In the genomic region with DNA sequence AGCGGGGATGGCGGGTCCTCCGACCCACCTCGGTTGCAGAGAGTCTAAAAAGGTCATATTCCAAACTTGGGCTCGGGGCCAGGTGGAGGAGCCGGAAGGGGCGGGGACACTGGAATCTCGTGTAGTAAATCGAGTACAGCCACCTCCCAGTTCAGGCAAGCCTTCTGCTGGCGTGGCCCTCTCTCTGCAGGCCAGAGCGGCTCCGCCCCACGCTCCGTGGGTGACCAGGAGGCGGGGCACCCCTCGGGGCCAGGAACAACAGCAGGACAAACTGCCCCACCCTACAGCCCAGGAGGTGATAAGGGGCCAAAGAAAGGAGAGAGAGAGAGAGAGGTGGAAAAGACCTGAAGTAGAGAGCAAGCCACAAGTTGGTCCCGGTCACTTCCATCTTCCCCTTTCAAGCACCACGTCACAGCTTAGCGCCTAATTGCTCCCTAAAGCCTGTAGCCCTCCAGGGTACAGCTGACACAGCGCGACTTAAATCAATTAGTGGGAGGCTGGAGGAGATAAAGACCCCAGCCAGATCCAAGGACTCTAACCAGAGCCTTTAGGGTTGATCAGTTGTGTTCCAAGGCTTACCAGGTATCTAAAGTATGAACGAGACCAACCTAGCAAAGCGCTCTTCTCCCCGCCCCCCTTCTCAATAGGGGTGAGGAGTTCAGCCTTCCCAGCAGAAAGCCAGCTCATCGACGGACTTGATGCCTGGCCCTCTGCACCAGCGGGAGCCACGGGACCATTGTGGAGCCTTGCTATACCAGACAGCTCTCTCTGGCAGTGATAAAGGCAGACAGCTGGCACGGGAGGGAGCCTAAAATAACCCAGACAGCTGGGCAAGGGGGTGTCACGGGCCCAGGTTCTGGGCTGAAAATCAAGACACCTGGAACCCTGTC, we compare ENCODE assay signal across 8 mouse cellular contexts. TPM values are rescaled to one million over a fixed set of nuclear protein-coding genes. Genes with fewer than 3 reads are reported as not detected.
DNase-seq lines count a peak whose midpoint lies in the region; ATAC-seq and TF ChIP-seq lines count a peak whose summit lies in the region.

No protein-coding gene starts in this region.

- DNase-seq in cerebellum, adult 11 months: peak; percentile 73
- DNase-seq in cerebellum, postnatal 14 days: peak; percentile 69 to 82
- peak; percentile 90 for DNase-seq in gastrocnemius, postnatal 10 days
- peak; percentile 72 for DNase-seq in hindbrain, postnatal 0 days (ENCODE audit: low spot score)
- DNase-seq in limb, embryonic 11.5 days (ENCODE audit: low spot score): peak; percentile 72
- DNase-seq in midbrain, embryonic 10.5 days (ENCODE audit: low spot score): peak; percentile 53
- peak; percentile 64 to 66 for DNase-seq in spleen, postnatal 36 days (ENCODE audit: low spot score in 2 of 2)

- H3K4me3 ChIP-seq in hindbrain, postnatal 0 days (ENCODE audit: low read length): peak overlapping the region; percentile 78
- H3K4me3 ChIP-seq in limb, embryonic 11.5 days (ENCODE audit: low read depth, low read length): peak overlapping the region; percentile 95
- H3K4me3 ChIP-seq in midbrain, embryonic 10.5 days: peak overlapping the region; percentile 99

- H3K4me2 ChIP-seq in hindbrain, postnatal 0 days (ENCODE audit: low read depth, low read length): peak overlapping the region; percentile 99
- H3K4me2 ChIP-seq in limb, embryonic 11.5 days (ENCODE audit: low read depth, severe bottlenecking): peak overlapping the region; percentile 100

- H3K27ac ChIP-seq in hindbrain, postnatal 0 days: peak overlapping the region; percentile 100
- peak overlapping the region; percentile 100 for H3K27ac ChIP-seq in limb, embryonic 11.5 days (replicated peaks; ENCODE audit: low read depth, low read length)
- H3K27ac ChIP-seq in midbrain, embryonic 10.5 days (replicated peaks): peak overlapping the region; percentile 100

- TF ChIP-seq CTCF in hindbrain, postnatal 0 days (IDR thresholded peaks at IDR 0.05; ENCODE audit: low read depth): no peak

- 3% methylated on average over 30 of the region's 30 CpGs for WGBS in hindbrain, postnatal 0 days
- 2% methylated on average over 30 of the region's 30 CpGs for WGBS in limb, embryonic 11.5 days
- 4% methylated on average over 30 of the region's 30 CpGs for WGBS in midbrain, embryonic 10.5 days

- no peak for ATAC-seq in cerebellum, adult (ENCODE audit: insufficient number of reproducible peaks, low FRiP score, low TSS enrichment)
- ATAC-seq in hindbrain, postnatal 0 days: peak; percentile 2
- peak; percentile 2; the same call in 1 of the 2 replicates for ATAC-seq in limb, embryonic 11.5 days (ENCODE audit: insufficient number of reproducible peaks, low FRiP score, low TSS enrichment, low read depth)

- no peaks in the 10 kb centered on the region for H3K27me3 ChIP-seq in hindbrain, postnatal 0 days (ENCODE audit: insufficient read depth, low read length)
- no peaks in the 10 kb centered on the region for H3K27me3 ChIP-seq in limb, embryonic 11.5 days (ENCODE audit: control insufficient read depth, insufficient read depth, low read length)
- H3K27me3 ChIP-seq in midbrain, embryonic 10.5 days (ENCODE audit: low read depth, poor library complexity, severe bottlenecking): peaks cover 15% of the 10 kb centered on the region

- H3K9me3 ChIP-seq in hindbrain, postnatal 0 days (ENCODE audit: low read length): no peaks in the 10 kb centered on the region
- H3K9me3 ChIP-seq in limb, embryonic 11.5 days (ENCODE audit: control insufficient read depth, low read length): no peaks in the 10 kb centered on the region
- no peaks in the 10 kb centered on the region for H3K9me3 ChIP-seq in midbrain, embryonic 10.5 days (replicated peaks)

- H3K36me3 ChIP-seq in hindbrain, postnatal 0 days (ENCODE audit: insufficient read depth, low read length): no peaks in the 10 kb centered on the region
- H3K36me3 ChIP-seq in limb, embryonic 11.5 days (ENCODE audit: control insufficient read depth, insufficient read depth, low read length): peaks cover 6% of the 10 kb centered on the region
- H3K36me3 ChIP-seq in midbrain, embryonic 10.5 days: peaks cover 53% of the 10 kb centered on the region

- H3K9ac ChIP-seq in hindbrain, postnatal 0 days (replicated peaks; ENCODE audit: low read length): peak overlapping the region; percentile 96
- peak overlapping the region; percentile 100 for H3K9ac ChIP-seq in limb, embryonic 11.5 days (ENCODE audit: low read length)

- peaks cover 59% of the 10 kb centered on the region for H3K4me1 ChIP-seq in hindbrain, postnatal 0 days (ENCODE audit: insufficient read depth, low read length)
- peaks cover 58% of the 10 kb centered on the region for H3K4me1 ChIP-seq in limb, embryonic 11.5 days (ENCODE audit: control insufficient read depth, insufficient read depth, low read length)
- H3K4me1 ChIP-seq in midbrain, embryonic 10.5 days: peaks cover 76% of the 10 kb centered on the region

RNA-seq across cellular contexts. Expression of a gene that starts 3.2 kb away (rescaled TPM):
- 1 to 10 TPM in 1 of 2 experiments, under 1 TPM in 1; 0.68 to 1.4 TPM for total RNA-seq in gastrocnemius, postnatal 10 days (2021)
- 43.5 and 44.4 TPM in 2 replicates for total RNA-seq in hindbrain, postnatal 0 days (2014; rRNA removed)
- polyA plus RNA-seq in hindbrain, postnatal 0 days (2015; fragmentation: Nextera tagmentation; extraction: Ambion mirVana): 36.6 and 36.8 TPM in 2 replicates
- polyA plus RNA-seq in limb, embryonic 11.5 days (2014; fragmentation: Nextera tagmentation; extraction: Ambion mirVana): 2.9 and 3.6 TPM in 2 replicates
- 1.4 and 1.9 TPM in 2 replicates for polyA plus RNA-seq in midbrain, embryonic 10.5 days (2016; fragmentation: Nextera tagmentation; extraction: Ambion mirVana)

RNA-seq across cellular contexts. Expression of a gene that starts 6.3 kb away (rescaled TPM):
- total RNA-seq in gastrocnemius, postnatal 10 days (2021): 10 to 100 TPM; 11.0 to 17.1 TPM
- 4.8 TPM in 2 replicates for total RNA-seq in hindbrain, postnatal 0 days (2014; rRNA removed)
- 7.1 and 7.2 TPM in 2 replicates for polyA plus RNA-seq in hindbrain, postnatal 0 days (2015; fragmentation: Nextera tagmentation; extraction: Ambion mirVana)
- polyA plus RNA-seq in limb, embryonic 11.5 days (2014; fragmentation: Nextera tagmentation; extraction: Ambion mirVana): 12.0 and 14.0 TPM in 2 replicates
- 7.4 and 7.9 TPM in 2 replicates for polyA plus RNA-seq in midbrain, embryonic 10.5 days (2016; fragmentation: Nextera tagmentation; extraction: Ambion mirVana)

RNA-seq across cellular contexts. Expression of a gene that starts 33.5 kb away (rescaled TPM):
- 10 to 100 TPM; 19.6 to 20.0 TPM for total RNA-seq in gastrocnemius, postnatal 10 days (2021)
- 28.5 and 30.8 TPM in 2 replicates for total RNA-seq in hindbrain, postnatal 0 days (2014; rRNA removed)
- polyA plus RNA-seq in hindbrain, postnatal 0 days (2015; fragmentation: Nextera tagmentation; extraction: Ambion mirVana): 86.1 and 87.2 TPM in 2 replicates
- polyA plus RNA-seq in limb, embryonic 11.5 days (2014; fragmentation: Nextera tagmentation; extraction: Ambion mirVana): 82.6 and 85.8 TPM in 2 replicates
- 75.7 and 78.5 TPM in 2 replicates for polyA plus RNA-seq in midbrain, embryonic 10.5 days (2016; fragmentation: Nextera tagmentation; extraction: Ambion mirVana)

RNA-seq across cellular contexts. Expression of a gene that starts 46.8 kb away (rescaled TPM):
- under 1 TPM in 1 of 2 experiments, not detected in 1; 0.61 TPM for total RNA-seq in gastrocnemius, postnatal 10 days (2021)
- not detected in 2 replicates for total RNA-seq in hindbrain, postnatal 0 days (2014; rRNA removed)
- polyA plus RNA-seq in hindbrain, postnatal 0 days (2015; fragmentation: Nextera tagmentation; extraction: Ambion mirVana): not detected in 2 replicates
- polyA plus RNA-seq in limb, embryonic 11.5 days (2014; fragmentation: Nextera tagmentation; extraction: Ambion mirVana): not detected in 2 replicates
- not detected in 2 replicates for polyA plus RNA-seq in midbrain, embryonic 10.5 days (2016; fragmentation: Nextera tagmentation; extraction: Ambion mirVana)
